ENCODE assay signal across 26 mouse cellular contexts in the genomic region with DNA sequence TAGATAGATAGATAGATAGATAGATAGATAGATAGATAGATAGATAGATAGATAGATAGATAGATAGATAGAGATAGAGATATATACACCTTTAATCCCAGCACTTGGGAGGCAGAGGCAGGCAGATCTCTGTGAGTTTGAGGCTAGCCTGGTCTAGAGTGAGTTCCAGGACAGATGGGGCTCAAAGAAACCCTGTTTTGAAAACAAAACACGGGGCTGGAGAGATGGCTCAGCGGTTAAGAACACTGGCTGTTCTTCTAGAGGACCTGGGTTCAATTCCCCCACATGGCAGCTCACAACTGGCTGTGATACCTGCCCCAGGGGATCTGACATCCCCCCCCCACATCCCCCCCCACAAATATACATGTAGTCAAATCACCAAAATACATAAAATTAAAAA. TPM values are rescaled to one million over a fixed set of nuclear protein-coding genes. Genes with fewer than 3 reads are reported as not detected.
"Had no signal": no experiment of that assay in that cellular context is flagged by ENCODE, and none has a peak within 500 bp of the region (broad histone marks: within the 10 kb centered on the region; RNA-seq: fewer than 3 reads in every experiment).

No protein-coding gene starts in this region.

RNA-seq across cellular contexts. Expression of a gene that starts 7.6 kb away (rescaled TPM):
- total RNA-seq: common myeloid progenitor, adult 5-6 weeks; forebrain, postnatal 0 days; gastrocnemius, adult 18-20 months; gastrocnemius, adult 8-10 months; gastrocnemius, postnatal 10 days; gastrocnemius, postnatal 14 days; gastrocnemius, postnatal 25 days; gastrocnemius, postnatal 36 days; gastrocnemius, postnatal 4 days; granulocyte monocyte progenitor cell, adult 5-6 weeks; heart, adult 18-20 months; heart, adult 2 months had no signal
- polyA plus RNA-seq: cortical plate, adult 2 months; embryonic facial prominence, embryonic 10.5 days; embryonic facial prominence, embryonic 11.5 days; embryonic facial prominence, embryonic 12.5 days; embryonic facial prominence, embryonic 13.5 days; embryonic facial prominence, embryonic 14.5 days; erythroblast, embryonic 14.5 days; forebrain, embryonic 10.5 days; forebrain, embryonic 11.5 days; forebrain, embryonic 12.5 days; forebrain, embryonic 14.5 days; forebrain, embryonic 15.5 days; forebrain, embryonic 16.5 days; forebrain, postnatal 0 days; frontal cortex, adult 2 months had no signal
